Mouse (Mus musculus) cerebellum, adult 2 months (tissue): ENCODE data around the gene Ift81.

Source experiments
- CTCF ChIP-seq: fragments of 200-500 bp; IDR thresholded peaks from 2 replicates; pipeline ENCODE4 v1.5.1; 2011; ENCODE audit warnings: low read depth, mild to moderate bottlenecking, control low read depth, low read length, moderate library complexity, borderline replicate concordance; ENCODE audit not compliant: insufficient read depth
- POLR2A ChIP-seq: fragments of 200-500 bp; IDR thresholded peaks from 2 replicates; pipeline ENCODE4 v1.6.1; 2011; ENCODE audit warnings: low read length, control low read depth, borderline replicate concordance; ENCODE audit not compliant: insufficient read depth

DNA sequence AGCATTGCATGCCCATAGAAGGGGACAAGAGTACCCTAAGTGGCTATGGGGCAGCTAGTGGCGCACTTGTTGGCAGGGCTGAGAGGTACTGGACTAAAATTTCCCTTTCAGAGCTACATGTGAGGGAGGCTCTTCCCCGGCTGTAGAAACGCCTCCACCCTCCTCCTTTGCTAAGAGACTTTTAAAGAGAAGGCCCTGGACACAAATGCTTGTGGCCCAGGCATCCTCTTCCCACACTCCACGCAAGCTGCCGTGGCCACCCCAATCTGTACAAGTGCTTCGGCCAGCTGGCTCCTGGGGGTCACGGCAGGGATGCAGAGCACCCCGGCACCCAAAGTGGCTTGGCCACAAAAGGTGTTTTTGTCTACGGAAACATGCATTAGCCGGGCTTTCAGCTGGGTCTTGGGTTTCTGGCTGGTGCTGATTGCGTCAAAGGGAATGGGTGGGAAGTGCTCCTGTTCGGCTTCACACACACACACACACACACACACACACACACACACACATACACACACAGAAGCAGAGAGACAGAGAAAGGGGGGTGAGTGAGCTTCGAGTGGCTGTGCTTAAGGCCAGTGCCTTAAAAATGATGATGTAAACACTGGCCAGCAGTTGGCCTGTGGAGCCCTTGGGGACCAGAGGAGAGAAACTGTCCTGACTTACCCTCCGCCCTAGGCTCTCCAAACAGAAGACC is 88.9 kb downstream of the Ift81 start:
- TF ChIP-seq POLR2A (no peak), CTCF (no peak)
